Mouse (Mus musculus) forebrain, postnatal 0 days (tissue): ENCODE results near the gene Dab1. TPM values are rescaled to one million over a fixed set of nuclear protein-coding genes. Genes with fewer than 3 reads are reported as not detected.

ENCODE experiments used
- ATAC-seq: fragments of 200-750 bp; cut with Nextera tagmentation; 2 replicates; pipeline ENCODE4 v1.8.0; 2017; ENCODE audit warnings: mild to moderate bottlenecking, moderate library complexity
- DNase-seq: peaks from one replicate; pipeline ENCODE4 v3.0.0-alpha.2; 2015
- H3K27ac ChIP-seq: fragments of 300-500 bp; sonication (generic); 2 replicates; pipeline ENCODE4 v1.5.1; 2014; ENCODE audit warnings: low read depth, mild to moderate bottlenecking, antibody characterized with exemption, low read length, moderate library complexity, mixed read lengths
- H3K27me3 ChIP-seq: fragments of 300-500 bp; sonication (generic); 2 replicates; pipeline ENCODE4 v1.6.1; 2014; ENCODE audit warnings: mild to moderate bottlenecking, low read length, mixed read lengths; ENCODE audit not compliant: insufficient read depth
- H3K36me3 ChIP-seq: fragments of 300-500 bp; sonication (generic); 2 replicates; pipeline ENCODE4 v1.6.1; 2014; ENCODE audit warnings: mild to moderate bottlenecking, moderate library complexity; ENCODE audit not compliant: insufficient read depth
- H3K4me1 ChIP-seq: fragments of 300-500 bp; sonication (generic); 2 replicates; pipeline ENCODE4 v1.6.1; 2014; ENCODE audit warnings: antibody characterized with exemption; ENCODE audit not compliant: insufficient read depth
- H3K4me2 ChIP-seq: fragments of 300-500 bp; sonication (generic); 2 replicates; pipeline ENCODE4 v1.6.1; 2014; ENCODE audit warnings: low read depth, mild to moderate bottlenecking, moderate library complexity
- H3K4me3 ChIP-seq: fragments of 300-500 bp; sonication (generic); 2 replicates; pipeline ENCODE4 v1.5.1; 2014; ENCODE audit warnings: low read depth, low read length, mixed read lengths
- H3K9ac ChIP-seq: fragments of 300-500 bp; sonication (generic); 2 replicates; pipeline ENCODE4 v1.6.1; 2014; ENCODE audit warnings: mild to moderate bottlenecking
- H3K9me3 ChIP-seq: fragments of 300-500 bp; sonication (generic); 2 replicates; pipeline ENCODE4 v1.6.1; 2016; ENCODE audit warnings: low read length
- CTCF ChIP-seq: sonication (generic); IDR thresholded peaks from 2 replicates; pipeline ENCODE4 v1.5.1; 2016; ENCODE audit warnings: antibody characterized with exemption, control low read depth, low read depth
- WGBS: fragments of 180-500 bp; shearing (Covaris S2); extraction: QIAGEN DNeasy Blood & Tissue Kit; methylation state at CpG from one replicate; pipeline ENCODE4 v1.1.7; 2014; 5-methylcytosine and 5-hydroxymethylcytosine counted together
- polyA plus RNA-seq: library from polyadenylated mRNA; unstranded; fragments of >200 nt; fragmentation: Nextera tagmentation; extraction: Ambion mirVana; gene quantifications from 2 replicates; pipeline ENCODE4 v1.2.1, GENCODE M21; 2015
- total RNA-seq: library from RNA; depleted of rRNA; stranded (reverse); fragments of >200 nt; gene quantifications from 2 replicates; pipeline ENCODE4 v1.2.3, GENCODE M21; 2014

Dab1 gene
- total and polyA plus RNA-seq, 2 experiments from 2014 or later = 64.8 to 141 TPM

GRCm38 (mm10) chr4:104768190-104768589, 1149.0 kb downstream of the Dab1 start:
- Histone ChIP-seq H3K27me3 (no peaks in the 10 kb centered on the region), H3K4me1 (no peaks in the 10 kb centered on the region), H3K9ac (no peak overlapping the region), H3K4me3 (no peak overlapping the region), H3K27ac (no peak overlapping the region), H3K36me3 (no peaks in the 10 kb centered on the region), H3K9me3 (no peaks in the 10 kb centered on the region), H3K4me2 (no peak overlapping the region)
- DNase-seq = no peak
- 92% methylated on average over 4 of the region's 4 CpGs for WGBS
- no peak for ATAC-seq
- TF ChIP-seq CTCF = no peak

- ATAC-seq (no peak), DNase-seq (no peak)
- no peaks in the 10 kb centered on the region for H3K27me3 ChIP-seq
- H3K9me3 ChIP-seq = no peaks in the 10 kb centered on the region
- H3K4me3 ChIP-seq = no peak overlapping the region
- WGBS = 46% methylated on average over 8 of the region's 8 CpGs
- H3K36me3 ChIP-seq = no peaks in the 10 kb centered on the region
- H3K4me2 ChIP-seq = no peak overlapping the region
- no peak overlapping the region for H3K27ac ChIP-seq
- H3K9ac ChIP-seq = no peak overlapping the region
- no peaks in the 10 kb centered on the region for H3K4me1 ChIP-seq
- TF ChIP-seq CTCF = no peak
Observed at GRCm38 (mm10) chr4:104769602-104770001, 1150.4 kb downstream of the Dab1 start.

GRCm38 (mm10) chr4:104770331-104770730, 1151.2 kb downstream of the Dab1 start:
- 40% methylated on average over 4 of the region's 4 CpGs for WGBS
- Histone ChIP-seq H3K4me1 (no peaks in the 10 kb centered on the region), H3K9me3 (no peaks in the 10 kb centered on the region), H3K27ac (no peak overlapping the region), H3K36me3 (no peaks in the 10 kb centered on the region), H3K4me2 (no peak overlapping the region), H3K27me3 (no peaks in the 10 kb centered on the region), H3K4me3 (no peak overlapping the region), H3K9ac (no peak overlapping the region)
- no peak for DNase-seq
- no peak for TF ChIP-seq CTCF
- ATAC-seq = no peak

GRCm38 (mm10) chr4:104775601-104776000, 1156.4 kb downstream of the Dab1 start:
- no peaks in the 10 kb centered on the region for H3K27me3 ChIP-seq
- no peaks in the 10 kb centered on the region for H3K4me1 ChIP-seq
- TF ChIP-seq CTCF = no peak
- no peak overlapping the region for H3K4me2 ChIP-seq
- ATAC-seq = no peak
- no peak for DNase-seq
- no peak overlapping the region for H3K4me3 ChIP-seq
- no peaks in the 10 kb centered on the region for H3K9me3 ChIP-seq
- no peaks in the 10 kb centered on the region for H3K36me3 ChIP-seq
- H3K9ac ChIP-seq = no peak overlapping the region
- WGBS = 25% methylated on average over 3 of the region's 3 CpGs
- no peak overlapping the region for H3K27ac ChIP-seq

GRCm38 (mm10) chr4:104779460-104779859, 1160.3 kb downstream of the Dab1 start:
- H3K4me3 ChIP-seq = no peak overlapping the region
- no peaks in the 10 kb centered on the region for H3K9me3 ChIP-seq
- no peak for DNase-seq
- H3K4me1 ChIP-seq = no peaks in the 10 kb centered on the region
- WGBS = 90% methylated on average over 5 of the region's 5 CpGs
- no peak overlapping the region for H3K4me2 ChIP-seq
- ATAC-seq = no peak
- no peaks in the 10 kb centered on the region for H3K27me3 ChIP-seq
- H3K27ac ChIP-seq = no peak overlapping the region
- H3K36me3 ChIP-seq = no peaks in the 10 kb centered on the region
- no peak for TF ChIP-seq CTCF
- no peak overlapping the region for H3K9ac ChIP-seq

- no peak overlapping the region for H3K9ac ChIP-seq
- H3K9me3 ChIP-seq = no peaks in the 10 kb centered on the region
- no peak overlapping the region for H3K27ac ChIP-seq
- no peak overlapping the region for H3K4me3 ChIP-seq
- ATAC-seq (no peak), DNase-seq (no peak)
- H3K4me1 ChIP-seq = no peaks in the 10 kb centered on the region
- TF ChIP-seq CTCF = no peak
- H3K36me3 ChIP-seq = no peaks in the 10 kb centered on the region
- no peaks in the 10 kb centered on the region for H3K27me3 ChIP-seq
- 85% methylated on average over 3 of the region's 3 CpGs for WGBS
- H3K4me2 ChIP-seq = no peak overlapping the region
Observed at GRCm38 (mm10) chr4:104781441-104781840, 1162.3 kb downstream of the Dab1 start.

GRCm38 (mm10) chr4:104782346-104782745, 1163.2 kb downstream of the Dab1 start:
- H3K36me3 ChIP-seq = no peaks in the 10 kb centered on the region
- no peak overlapping the region for H3K9ac ChIP-seq
- DNase-seq (no peak), ATAC-seq (no peak)
- no peak for TF ChIP-seq CTCF
- no peaks in the 10 kb centered on the region for H3K4me1 ChIP-seq
- H3K4me3 ChIP-seq = no peak overlapping the region
- H3K27ac ChIP-seq = no peak overlapping the region
- no peaks in the 10 kb centered on the region for H3K9me3 ChIP-seq
- WGBS = 87% methylated on average over 4 of the region's 4 CpGs
- H3K4me2 ChIP-seq = no peak overlapping the region
- no peaks in the 10 kb centered on the region for H3K27me3 ChIP-seq

- Histone ChIP-seq H3K36me3 (no peaks in the 10 kb centered on the region), H3K27me3 (no peaks in the 10 kb centered on the region), H3K4me1 (no peaks in the 10 kb centered on the region), H3K9ac (no peak overlapping the region), H3K4me3 (no peak overlapping the region), H3K4me2 (no peak overlapping the region), H3K9me3 (no peaks in the 10 kb centered on the region), H3K27ac (no peak overlapping the region)
- DNase-seq (no peak), ATAC-seq (no peak)
- WGBS = 89% methylated on average over 4 of the region's 4 CpGs
- TF ChIP-seq CTCF = no peak
Observed at GRCm38 (mm10) chr4:104792111-104792510, 1173.0 kb downstream of the Dab1 start.
